Mouse (Mus musculus) spleen, adult 12 weeks (tissue): ENCODE measurements around the gene Cerk.

Source experiments
- DNase-seq: peaks from one replicate; pipeline ENCODE4 v3.0.0; 2022; ENCODE audit warnings: low spot score

Cerk gene

DNA sequence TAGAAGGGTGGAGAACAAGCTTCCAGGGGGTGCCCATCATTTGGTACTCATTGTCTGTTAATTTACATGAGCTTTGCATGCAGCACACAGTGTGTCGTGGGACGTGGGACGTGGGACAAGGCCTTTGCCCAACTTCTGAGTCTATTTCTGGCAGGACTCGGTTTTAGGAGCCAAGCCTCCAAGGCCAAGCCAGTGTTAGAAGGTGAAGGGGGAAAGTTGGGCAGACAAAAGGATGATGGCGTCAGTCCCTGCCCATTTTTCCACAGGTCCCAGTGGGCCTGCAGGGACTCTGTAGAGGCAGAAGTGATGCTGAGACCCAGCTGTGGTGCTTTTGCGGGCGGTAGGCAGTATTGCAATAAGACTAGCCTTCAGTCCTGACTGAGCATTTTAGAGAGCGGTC, 95.4 kb downstream of the Cerk start:
- DNase-seq, result no peak

DNA sequence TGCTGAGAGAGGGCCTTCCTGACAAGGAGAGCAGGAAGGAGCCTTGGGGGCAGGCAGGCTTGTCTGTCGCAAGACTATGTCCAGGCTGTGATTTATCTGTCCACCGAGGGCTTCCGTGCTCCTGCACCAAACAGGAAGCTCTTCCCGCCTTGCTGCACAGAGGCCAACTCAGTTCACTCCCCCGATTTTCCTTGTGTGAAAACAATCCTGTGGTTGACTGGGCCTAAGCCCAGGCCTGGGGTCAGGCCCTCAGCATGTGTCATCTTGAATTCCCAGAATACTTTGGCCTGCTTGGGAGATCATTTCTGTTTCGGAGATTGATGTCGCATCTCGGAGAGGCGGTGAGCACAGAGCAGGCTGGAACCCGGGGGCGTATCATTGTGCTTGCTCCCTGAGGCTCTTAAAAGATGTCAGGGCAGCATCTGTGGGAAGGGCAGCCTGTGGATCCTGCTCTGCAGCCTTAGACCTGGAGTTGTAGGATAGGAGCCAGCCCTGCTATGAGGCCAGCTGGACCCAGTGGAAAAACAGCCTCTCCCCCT, 95.9 kb downstream of the Cerk start:
- DNase-seq, result no peak
